Mouse (Mus musculus) C2C12 (cell line): Measurements from ENCODE around the gene AC129217.1. TPM values are rescaled to one million over a fixed set of nuclear protein-coding genes. Genes with fewer than 3 reads are reported as not detected.

ENCODE experiments used
- H3K27me3 ChIP-seq: one replicate; pipeline ENCODE4 v1.6.1; 2011; ENCODE audit not compliant: control insufficient read depth, insufficient read depth, insufficient read length
- H3K36me3 ChIP-seq: one replicate; pipeline ENCODE4 v1.6.1; 2011; ENCODE audit not compliant: control insufficient read depth, insufficient read depth
- H3K4me3 ChIP-seq: one replicate; pipeline ENCODE4 v1.5.1; 2011; ENCODE audit warnings: mild to moderate bottlenecking, control low read depth; ENCODE audit not compliant: poor library complexity, insufficient read depth, severe bottlenecking
- H3K79me2 ChIP-seq: one replicate; pipeline ENCODE4 v1.6.1; 2011; ENCODE audit not compliant: control insufficient read depth, insufficient read depth
- H3K79me3 ChIP-seq: one replicate; pipeline ENCODE4 v1.6.1; 2011; ENCODE audit warnings: low read depth, control low read depth
- H3ac ChIP-seq: one replicate; pipeline ENCODE3; 2011; ENCODE audit warnings: low read depth; ENCODE audit not compliant: control insufficient read depth, insufficient read length
- CEBPB ChIP-seq: IDR thresholded peaks from one replicate; pipeline ENCODE4 v1.6.1; 2011; ENCODE audit warnings: low read depth, mild to moderate bottlenecking, control low read depth, moderate library complexity
- CTCF ChIP-seq: IDR thresholded peaks from one replicate; pipeline ENCODE4 v1.5.1; 2011; ENCODE audit not compliant: control insufficient read depth, insufficient read depth, insufficient read length
- FOSL1 ChIP-seq: IDR thresholded peaks from one replicate; pipeline ENCODE4 v1.8.0; 2011; ENCODE audit warnings: mild to moderate bottlenecking, low read length; ENCODE audit not compliant: poor library complexity, insufficient read depth, severe bottlenecking
- MAX ChIP-seq: IDR thresholded peaks from one replicate; pipeline ENCODE4 v1.6.1; 2011; ENCODE audit warnings: mild to moderate bottlenecking, control low read depth
- MYOD1 ChIP-seq: IDR thresholded peaks from one replicate; pipeline ENCODE4 v1.6.1; 2011; ENCODE audit warnings: low read depth; ENCODE audit not compliant: control insufficient read depth, insufficient read length
- MYOG ChIP-seq: IDR thresholded peaks from one replicate; pipeline ENCODE4 v1.6.1; 2011; ENCODE audit not compliant: control insufficient read depth, insufficient read length; ENCODE audit errors: extremely low read depth
- USF1 ChIP-seq: IDR thresholded peaks from one replicate; pipeline ENCODE4 v1.6.1; 2011; ENCODE audit warnings: low read depth, mild to moderate bottlenecking, control low read depth, moderate library complexity
- polyA plus RNA-seq: library from polyadenylated mRNA; unstranded; fragments of >200 nt; fragmentation: generic; extraction: Trizol; gene quantifications from one replicate; pipeline ENCODE4 v1.2.1, GENCODE M21; 2012; ENCODE audit warnings: missing spikeins

AC129217.1 gene
- polyA plus RNA-seq, 1 experiment, result 0.54 TPM

GRCm38 (mm10) chr19:8806810-8807209 lies 22.8 kb upstream of the AC129217.1 start:
- Histone ChIP-seq H3K36me3 (peaks cover 67% of the 10 kb centered on the region), H3ac (no peak overlapping the region), H3K79me2 (peaks cover 7% of the 10 kb centered on the region), H3K79me3 (peaks cover 10% of the 10 kb centered on the region), H3K4me3 (no peak overlapping the region), H3K27me3 (no peaks in the 10 kb centered on the region)
- TF ChIP-seq MAX, result no peak
- TF ChIP-seq MYOD1, result no peak
- no peak for TF ChIP-seq MYOG
- no peak for TF ChIP-seq CTCF

DNA sequence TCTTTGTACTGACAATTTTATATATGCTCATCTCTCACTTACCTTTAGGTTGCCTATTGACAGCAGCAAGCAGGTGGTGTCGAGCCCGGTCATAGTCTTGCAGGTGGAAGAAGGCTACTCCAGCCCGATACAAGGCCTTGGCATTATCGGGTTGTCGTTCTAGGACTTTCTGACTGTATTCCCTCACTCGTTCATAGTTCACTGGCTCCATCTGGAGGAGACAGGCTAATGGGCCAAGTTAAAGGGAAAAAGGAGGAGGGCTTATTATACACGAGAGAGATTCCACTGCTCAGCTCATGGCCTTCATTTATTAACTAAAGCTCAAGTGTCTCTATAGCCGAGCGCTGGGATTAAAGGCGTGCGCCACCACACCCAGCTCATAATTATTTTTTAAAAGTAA lies 13.8 kb upstream of the AC129217.1 start:
- TF ChIP-seq FOSL1, result no peak
- no peak for TF ChIP-seq MYOD1
- no peak for TF ChIP-seq CTCF
- no peak for TF ChIP-seq USF1
- TF ChIP-seq MYOG, result no peak
- TF ChIP-seq CEBPB, result no peak
- TF ChIP-seq MAX, result no peak
- Histone ChIP-seq H3K36me3 (peaks cover 61% of the 10 kb centered on the region), H3ac (no peak overlapping the region), H3K27me3 (no peaks in the 10 kb centered on the region), H3K79me3 (peaks cover 46% of the 10 kb centered on the region), H3K4me3 (no peak overlapping the region), H3K79me2 (peaks cover 77% of the 10 kb centered on the region)

DNA sequence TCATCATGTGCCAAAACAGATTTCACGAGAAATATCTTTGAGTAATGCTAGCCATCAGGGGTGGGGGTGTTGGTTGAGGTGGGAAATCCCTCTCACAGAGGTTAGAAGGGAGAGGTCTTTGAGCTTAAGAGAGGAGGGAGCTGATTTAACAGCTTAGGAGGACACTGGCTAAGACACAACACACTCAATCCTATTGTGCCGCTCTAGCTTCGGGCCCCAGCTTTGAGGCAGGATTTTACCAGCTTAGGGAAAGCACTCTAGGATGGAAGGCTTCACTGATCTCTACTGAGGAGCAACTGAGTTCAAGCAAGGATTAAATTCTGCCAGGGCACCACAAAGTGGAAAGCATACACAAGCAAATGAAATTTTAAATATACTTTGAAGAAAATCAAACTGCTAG lies 12.6 kb upstream of the AC129217.1 start:
- Histone ChIP-seq H3ac (peak overlapping the region; percentile 28), H3K79me3 (peaks cover 52% of the 10 kb centered on the region), H3K79me2 (peaks cover 88% of the 10 kb centered on the region), H3K4me3 (no peak overlapping the region), H3K27me3 (no peaks in the 10 kb centered on the region), H3K36me3 (peaks cover 56% of the 10 kb centered on the region)
- TF ChIP-seq FOSL1 (no peak), MYOD1 (no peak), CTCF (no peak), USF1 (no peak), CEBPB (no peak), MAX (no peak), MYOG (no peak)

DNA sequence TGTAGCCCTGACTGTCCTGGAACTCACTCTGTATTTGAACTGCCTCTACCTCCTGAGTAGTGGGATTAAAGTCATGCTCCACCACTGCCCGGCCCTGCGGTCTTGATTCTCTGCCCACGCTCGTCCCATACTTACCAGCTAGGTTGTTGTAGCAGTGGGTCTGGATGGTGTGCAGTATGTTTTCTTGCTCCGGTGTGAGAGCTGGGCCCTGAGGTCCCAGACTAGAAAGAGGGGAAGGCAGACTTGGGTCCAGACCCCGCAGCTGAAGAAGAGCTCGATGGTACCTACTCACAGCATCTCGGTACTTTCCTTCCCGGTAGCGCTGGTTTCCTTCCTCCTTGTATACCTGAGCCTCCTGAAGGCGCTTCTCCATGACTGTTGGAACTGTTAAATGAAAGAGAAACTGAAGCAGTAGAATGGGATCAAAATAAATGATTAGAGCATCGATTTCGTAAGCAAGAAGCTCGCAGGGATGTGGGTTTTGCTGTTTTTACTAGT lies 11.2 kb upstream of the AC129217.1 start:
- H3K79me2 ChIP-seq, result peaks cover 88% of the 10 kb centered on the region
- H3K36me3 ChIP-seq, result peaks cover 54% of the 10 kb centered on the region
- H3K4me3 ChIP-seq, result peak overlapping the region; percentile 99
- H3K27me3 ChIP-seq, result no peaks in the 10 kb centered on the region
- peaks cover 66% of the 10 kb centered on the region for H3K79me3 ChIP-seq
- peak overlapping the region; percentile 96 for H3ac ChIP-seq
- TF ChIP-seq USF1 (no peak), CEBPB (no peak), MYOD1 (no peak), CTCF (no peak), FOSL1 (no peak), MYOG (no peak), MAX (no peak)

DNA sequence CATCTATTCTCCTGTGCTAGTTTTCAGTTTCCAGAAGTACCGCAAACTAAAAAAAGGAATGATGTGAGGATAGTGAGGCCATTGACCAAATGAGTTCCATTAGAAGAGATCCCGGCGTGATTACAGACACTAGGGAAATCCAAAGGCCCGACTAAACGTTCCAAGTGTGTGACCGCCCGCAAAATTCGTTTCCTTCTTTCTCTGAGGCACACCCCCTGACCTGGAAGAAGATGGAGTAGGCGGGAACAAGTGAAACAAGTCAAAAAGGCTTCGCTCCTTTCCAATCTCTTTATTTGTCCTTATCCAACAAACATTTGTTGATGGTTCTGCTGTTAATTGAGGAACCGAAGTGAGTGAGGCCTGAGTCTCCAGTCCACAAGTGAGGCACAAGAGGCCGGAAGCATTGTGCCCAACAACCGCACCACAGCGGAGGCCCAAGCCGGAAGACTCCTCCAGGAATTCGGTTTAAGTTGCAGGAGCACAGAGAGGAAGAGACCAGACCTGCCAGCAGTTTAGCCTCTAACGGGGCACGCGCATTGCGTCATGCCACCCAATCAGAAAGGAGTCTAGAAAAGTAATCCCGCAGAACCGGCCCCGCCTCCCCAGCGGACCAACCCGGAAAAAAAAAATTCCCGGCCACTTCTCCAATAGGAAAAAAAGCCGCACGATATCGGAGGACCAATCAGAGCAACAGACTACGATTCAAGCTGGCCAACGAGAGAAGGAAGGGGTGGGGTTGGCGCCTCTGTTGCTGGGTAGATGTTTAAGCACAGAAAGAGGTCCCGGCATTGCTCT lies 10.6 kb upstream of the AC129217.1 start, which contains the start of gene Ttc9c:
Ttc9c (minus strand) TSS at position 533 of the 795 bp plus-strand sequence.
- peak within 1 kb of the TSS; percentile 99 for H3K4me3 ChIP-seq
- peaks cover 55% of the 10 kb centered on the region for H3K36me3 ChIP-seq
- TF ChIP-seq FOSL1, result no peak
- TF ChIP-seq MYOD1, result no peak
- TF ChIP-seq USF1, result peak; percentile 36
- TF ChIP-seq MAX, result peak; percentile 40
- TF ChIP-seq CTCF, result no peak
- TF ChIP-seq CEBPB, result peak; percentile 91
- no peak for TF ChIP-seq MYOG
- peaks cover 88% of the 10 kb centered on the region for H3K79me2 ChIP-seq
- no peaks in the 10 kb centered on the region for H3K27me3 ChIP-seq
- H3ac ChIP-seq, result peak within 1 kb of the TSS; percentile 96
- peaks cover 72% of the 10 kb centered on the region for H3K79me3 ChIP-seq
